9 mouse cellular contexts compared by ENCODE assay signal in genomic region chr5:120231435-120232147, GRCm38 (mm10).
A peak's percentile ranks its signal among the peaks of the same experiment; 100 is the strongest.
DNase-seq lines count a peak whose midpoint lies in the region; ATAC-seq lines count a peak whose summit lies in the region.
"Had no signal": no experiment of that assay in that cellular context is flagged by ENCODE, and none has a peak within 500 bp of the region (broad histone marks: within the 10 kb centered on the region; RNA-seq: fewer than 3 reads in every experiment).

No protein-coding gene starts in this region.

- no peaks in the 10 kb centered on the region for H3K27me3 ChIP-seq in intestine, embryonic 15.5 days (replicated peaks)
- peaks cover 3% of the 10 kb centered on the region; the same call in 1 of the 2 replicates for H3K27me3 ChIP-seq in intestine, embryonic 16.5 days (replicated peaks; ENCODE audit: control insufficient read depth, insufficient read depth, low read length)
- no peaks in the 10 kb centered on the region for H3K27me3 ChIP-seq in forebrain, embryonic 14.5 days (replicated peaks; ENCODE audit: control insufficient read depth, insufficient read depth, low read length)

- no peak overlapping the region for H3K27ac ChIP-seq in intestine, embryonic 15.5 days
- no peak overlapping the region for H3K27ac ChIP-seq in intestine, embryonic 16.5 days (ENCODE audit: low read length)
- peak overlapping the region; percentile 91 for H3K27ac ChIP-seq in forebrain, embryonic 14.5 days (ENCODE audit: low read depth, low read length)

- ATAC-seq in intestine, embryonic 15.5 days, result no peak
- no peak for ATAC-seq in intestine, embryonic 16.5 days
- peak; percentile 71 for ATAC-seq in forebrain, embryonic 14.5 days
- ATAC-seq in inflammation-experienced regulatory T-cells, adult 6 months, result no peak

- peaks cover 7% of the 10 kb centered on the region for H3K4me1 ChIP-seq in intestine, embryonic 15.5 days (replicated peaks)
- peaks cover 9% of the 10 kb centered on the region for H3K4me1 ChIP-seq in intestine, embryonic 16.5 days (ENCODE audit: control insufficient read depth, insufficient read depth, low read length)
- peaks cover 15% of the 10 kb centered on the region for H3K4me1 ChIP-seq in forebrain, embryonic 14.5 days (ENCODE audit: control insufficient read depth, insufficient read depth, low read length)

- H3K9me3 ChIP-seq in intestine, embryonic 15.5 days, result no peaks in the 10 kb centered on the region
- H3K9me3 ChIP-seq in intestine, embryonic 16.5 days (ENCODE audit: control insufficient read depth, low read length), result no peaks in the 10 kb centered on the region
- H3K9me3 ChIP-seq in forebrain, embryonic 14.5 days (replicated peaks; ENCODE audit: control insufficient read depth, low read length), result no peaks in the 10 kb centered on the region

- no peak overlapping the region for H3K4me3 ChIP-seq in intestine, embryonic 15.5 days (replicated peaks)
- no peak overlapping the region for H3K4me3 ChIP-seq in intestine, embryonic 16.5 days (ENCODE audit: low read length)
- H3K4me3 ChIP-seq in forebrain, embryonic 14.5 days (ENCODE audit: low read depth, low read length), result peak overlapping the region; percentile 5; the same call in 1 of the 2 replicates

- DNase-seq in brain, embryonic 18.5 days (ENCODE audit: low read depth, low spot score), result peak; percentile 87
- DNase-seq in forebrain, embryonic 14.5 days (ENCODE audit: low spot score), result peak; percentile 97
- DNase-seq in mesoderm, embryonic 11.5 days (ENCODE audit: low read depth, low spot score), result peak; percentile 90
- no peak for DNase-seq in left cerebral cortex, adult 8-10 months (ENCODE audit: low spot score in 2 of 2)
- DNase-seq in cerebellum, adult 11-12 months, result no peak
- DNase-seq: lung, adult 18-20 months had no signal

- H3K9ac ChIP-seq in intestine, embryonic 15.5 days, result no peak overlapping the region
- H3K9ac ChIP-seq in intestine, embryonic 16.5 days (ENCODE audit: low read depth, low read length), result no peak overlapping the region
- H3K9ac ChIP-seq in forebrain, embryonic 14.5 days (ENCODE audit: low read length), result peak overlapping the region; percentile 58

- H3K4me2 ChIP-seq in intestine, embryonic 15.5 days (replicated peaks), result peak overlapping the region; percentile 41
- no peak overlapping the region for H3K4me2 ChIP-seq in intestine, embryonic 16.5 days (ENCODE audit: low read depth, low read length)
- peak overlapping the region; percentile 48 for H3K4me2 ChIP-seq in forebrain, embryonic 14.5 days (ENCODE audit: low read length)

- H3K36me3 ChIP-seq in intestine, embryonic 15.5 days, result no peaks in the 10 kb centered on the region
- no peaks in the 10 kb centered on the region for H3K36me3 ChIP-seq in intestine, embryonic 16.5 days (ENCODE audit: control insufficient read depth, insufficient read depth, low read length)
- H3K36me3 ChIP-seq in forebrain, embryonic 14.5 days (ENCODE audit: control insufficient read depth, insufficient read depth, low read length), result no peaks in the 10 kb centered on the region

- 12% methylated on average over 23 of the region's 25 CpGs for WGBS in intestine, embryonic 15.5 days
- 10% methylated on average over 25 of the region's 25 CpGs for WGBS in intestine, embryonic 16.5 days
- WGBS in forebrain, embryonic 14.5 days, result 3% methylated on average over 25 of the region's 25 CpGs

Comparison
In these comparisons a context has a peak if more than half of its experiments do, and no peak if none do; other contexts are left out.
1. DNase-seq: peak in brain, embryonic 18.5 days (single experiment), forebrain, embryonic 14.5 days (single experiment) and mesoderm, embryonic 11.5 days (single experiment); none in left cerebral cortex, adult 8-10 months (0 of 2) and cerebellum, adult 11-12 months (single experiment).